Mouse (Mus musculus) right cerebral cortex, postnatal 36 days (tissue): ENCODE measurements at regions not wholly inside any gene's neighbourhood (a gene's known extent, or its start where the extent isn't known, plus 50 kb on each side); places are given as distances from the start of the nearest gene placed in this dataset.
"Not testable (repeated sequence)": the region's sequence is repeated elsewhere in the genome, so short reads cannot be mapped to it uniquely, and the experiment has no call there.

Source experiments
- DNase-seq, 2 experiments: peaks; one replicate each; pipeline ENCODE4 v3.0.0; 2022; ENCODE audit warnings: low spot score in 2 of 2, mixed read lengths in 1 of 2

DNA sequence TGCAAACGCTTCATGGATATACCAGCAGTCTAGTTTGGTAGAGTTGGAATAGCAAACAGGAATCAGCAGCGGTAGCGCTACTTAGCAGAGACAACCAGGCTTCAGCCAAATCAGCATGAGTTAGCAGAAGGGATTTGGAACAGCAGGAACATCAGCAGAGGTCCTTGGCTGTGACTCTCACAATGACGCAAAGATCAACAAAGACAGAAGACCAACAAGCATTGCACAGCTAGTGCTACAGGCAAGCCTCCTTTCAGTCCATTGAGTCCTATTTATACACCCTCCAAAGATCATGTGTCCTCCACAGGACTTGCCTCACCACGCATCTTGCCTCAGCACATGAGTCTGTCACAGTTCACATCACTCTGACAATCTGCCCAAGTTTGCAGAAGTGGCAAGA is 61.6 kb upstream of the Cdyl start:
- DNase-seq = no peak

DNA sequence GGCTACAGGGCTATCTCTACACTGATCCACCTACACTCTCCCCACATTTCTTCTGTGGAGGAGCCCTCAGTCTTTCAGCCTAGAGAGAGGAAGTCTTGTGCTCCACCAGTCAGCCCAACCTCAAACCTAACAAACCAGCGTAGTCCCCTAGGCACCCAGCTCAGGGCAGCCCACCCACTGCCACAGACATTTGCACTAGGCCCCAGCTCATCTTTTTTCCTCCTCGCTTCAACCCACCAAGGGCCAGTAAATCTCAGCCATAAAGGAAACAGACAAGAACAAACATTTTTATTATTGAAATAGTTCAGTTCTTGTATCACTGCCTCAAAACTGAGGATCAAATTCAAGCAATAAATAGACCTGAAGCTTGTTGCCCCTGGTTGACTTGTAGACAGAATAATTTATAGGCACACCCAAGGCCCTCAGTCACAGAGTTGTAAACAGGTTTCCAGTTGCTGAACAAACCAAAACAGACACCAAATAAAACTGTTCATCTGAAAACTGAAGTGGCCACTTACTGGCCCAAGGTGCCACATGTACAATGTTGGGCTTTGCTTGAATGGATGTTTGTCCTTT is 58.0 kb upstream of the Cdyl start:
- DNase-seq = no peak

GRCm38 (mm10) chr13:35603080-35603479 is 56.6 kb upstream of the Cdyl start:
- DNase-seq = no peak

- DNase-seq = no peak
Measured at GRCm38 (mm10) chr13:35604061-35604460, 55.6 kb upstream of the Cdyl start.

GRCm38 (mm10) chr13:35604765-35605164 is 54.9 kb upstream of the Cdyl start:
- DNase-seq = no peak

DNA sequence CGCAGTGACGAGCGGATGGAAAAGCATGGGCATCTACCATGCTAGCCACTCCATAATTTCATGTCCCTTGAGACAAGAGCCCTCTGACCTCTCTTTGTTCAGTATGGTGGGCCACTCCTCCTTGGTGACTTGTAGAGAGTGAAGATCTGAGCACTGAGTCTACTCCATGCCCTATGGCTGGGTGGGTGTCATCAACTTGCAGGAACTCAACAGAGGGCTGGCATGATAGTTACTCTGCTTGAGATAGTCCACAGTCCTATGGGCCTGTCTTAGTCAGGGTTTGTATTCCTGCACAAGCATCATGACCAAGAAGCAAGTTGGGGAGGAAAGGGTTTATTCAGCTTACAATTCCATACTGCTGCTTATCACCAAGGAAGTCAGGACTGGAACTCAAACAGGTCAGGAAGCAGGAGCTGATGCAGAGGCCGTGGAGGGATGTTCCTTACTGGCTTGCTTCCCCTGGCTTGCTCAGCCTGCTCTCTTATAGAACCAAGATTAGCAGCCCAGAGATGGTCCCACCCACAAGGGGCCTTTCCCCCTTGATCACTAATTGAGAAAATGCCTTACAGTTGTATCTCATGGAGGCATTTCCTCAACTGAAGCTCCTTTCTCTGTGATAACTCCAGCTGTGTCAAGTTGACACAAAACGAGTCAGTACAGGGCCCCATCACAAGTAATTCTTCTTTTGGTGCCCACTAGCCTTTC is 52.6 kb upstream of the Cdyl start:
- DNase-seq = not testable (repeated sequence)

DNA sequence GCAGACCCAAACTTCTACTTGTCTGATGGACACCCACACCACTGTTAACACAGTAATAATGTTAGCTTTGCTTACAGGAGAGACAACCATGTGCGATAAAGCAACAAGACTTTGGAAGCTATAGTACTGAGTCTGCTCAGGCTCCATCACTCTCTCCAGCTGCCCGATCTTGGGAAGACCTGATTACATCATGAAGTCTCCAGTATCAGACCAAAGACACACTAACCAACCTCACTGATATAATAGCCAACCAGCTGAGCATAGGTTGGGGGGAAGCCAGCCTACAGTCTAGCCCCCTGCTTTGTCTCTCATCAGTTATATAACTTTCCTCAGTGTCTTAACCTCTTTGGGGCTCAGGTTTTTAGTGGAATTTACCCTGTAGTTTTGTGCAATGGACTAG is 51.9 kb upstream of the Cdyl start:
- no peak for DNase-seq
